Comparison of ENCODE assay signal across 8 mouse cellular contexts in the genomic region with DNA sequence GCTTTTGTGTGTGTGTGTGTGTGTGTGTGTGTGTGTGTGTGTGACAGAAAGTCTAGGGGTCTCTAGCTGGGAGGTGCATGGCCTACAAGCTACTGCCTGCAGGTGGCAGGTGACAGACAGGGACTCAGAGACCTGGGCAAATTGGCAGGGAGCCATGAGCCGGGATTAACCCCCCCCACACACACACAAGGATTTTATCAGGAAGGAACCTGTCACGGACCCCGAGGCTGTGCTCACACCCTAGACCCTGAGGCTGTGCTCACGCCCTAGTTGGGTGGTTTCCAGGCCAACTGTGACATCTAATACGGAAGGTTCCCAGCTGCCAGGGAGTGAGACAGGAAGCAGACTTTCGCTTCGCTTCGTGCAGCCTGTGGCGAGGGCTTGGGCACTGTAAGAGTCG. TPM values are rescaled to one million over a fixed set of nuclear protein-coding genes. Genes with fewer than 3 reads are reported as not detected.
DNase-seq lines count a peak whose midpoint lies in the region; ATAC-seq and TF ChIP-seq lines count a peak whose summit lies in the region.

No protein-coding gene starts in this region.

- peak overlapping the region; percentile 41 for H3K4me2 ChIP-seq in lung, embryonic 14.5 days
- H3K4me2 ChIP-seq in liver, embryonic 12.5 days, result no peak overlapping the region

- H3K9ac ChIP-seq in lung, embryonic 14.5 days, result no peak overlapping the region
- no peak overlapping the region for H3K9ac ChIP-seq in liver, embryonic 12.5 days

- no peak overlapping the region for H3K27ac ChIP-seq in lung, embryonic 14.5 days (ENCODE audit: low read depth)
- H3K27ac ChIP-seq in liver, embryonic 12.5 days, result no peak overlapping the region

- 14% methylated on average over 10 of the region's 10 CpGs for WGBS in lung, embryonic 14.5 days
- WGBS in liver, embryonic 12.5 days (ENCODE audit: insufficient replicate concordance), result 44% methylated on average over 10 of the region's 10 CpGs

- no peak; the same call in 1 of the 2 replicates for TF ChIP-seq CTCF in lung, embryonic 14.5 days (IDR thresholded peaks at IDR 0.05; ENCODE audit: low read depth)

- H3K4me3 ChIP-seq in lung, embryonic 14.5 days (ENCODE audit: low read depth, low read length), result no peak overlapping the region
- H3K4me3 ChIP-seq in liver, embryonic 12.5 days, result no peak overlapping the region

- H3K27me3 ChIP-seq in lung, embryonic 14.5 days (ENCODE audit: insufficient read depth, low read length), result no peaks in the 10 kb centered on the region
- no peaks in the 10 kb centered on the region; the same call in 1 of the 2 replicates for H3K27me3 ChIP-seq in liver, embryonic 12.5 days (replicated peaks)

- intact Hi-C loops in heart, postnatal 10 days (cut with DNase I), result no loop called here

- H3K4me1 ChIP-seq in lung, embryonic 14.5 days (ENCODE audit: insufficient read depth), result no peaks in the 10 kb centered on the region
- H3K4me1 ChIP-seq in liver, embryonic 12.5 days, result no peaks in the 10 kb centered on the region

- ATAC-seq in lung, embryonic 14.5 days (ENCODE audit: insufficient read depth), result peak; percentile 94
- no peak for ATAC-seq in liver, embryonic 12.5 days

- no peaks in the 10 kb centered on the region for H3K36me3 ChIP-seq in lung, embryonic 14.5 days (ENCODE audit: insufficient read depth)
- H3K36me3 ChIP-seq in liver, embryonic 12.5 days, result no peaks in the 10 kb centered on the region

- peak; percentile 30 to 42 for DNase-seq in heart, adult 18-20 months
- no peak for DNase-seq in heart, adult 8-10 months (ENCODE audit: low spot score)
- DNase-seq in Muller cell, postnatal 12 days (ENCODE audit: inconsistent ontology term), result peak; percentile 44
- peak; percentile 66 to 78 for DNase-seq in heart, postnatal 10 days
- peak; percentile 92 for DNase-seq in lung, embryonic 14.5 days
- peak; percentile 35 for DNase-seq in thymus, postnatal 14 days
- no peak for DNase-seq in embryo, embryonic 9.5 days (ENCODE audit: extremely low spot score)

- H3K9me3 ChIP-seq in lung, embryonic 14.5 days (ENCODE audit: low read depth, low read length), result no peaks in the 10 kb centered on the region
- no peaks in the 10 kb centered on the region for H3K9me3 ChIP-seq in liver, embryonic 12.5 days (replicated peaks)

RNA-seq across cellular contexts. Expression of gene Elfn1, which starts 49.1 kb away (rescaled TPM):
- under 1 TPM in 1 of 2 experiments, not detected in 1; 0.10 TPM for total RNA-seq in heart, adult 18-20 months (2021)
- under 1 TPM in 3 of 4 experiments, not detected in 1; 0.13 to 0.43 (median 0.41) TPM for total RNA-seq in heart, adult 8-10 months (2022)
- total RNA-seq in heart, postnatal 10 days (2021), result under 1 TPM; 0.45 to 0.60 TPM
- 0.12 and 0.46 TPM in 2 replicates for polyA plus RNA-seq in lung, embryonic 14.5 days (2014; fragmentation: Nextera tagmentation; extraction: Ambion mirVana)
- polyA plus RNA-seq in liver, embryonic 12.5 days (2016; fragmentation: Nextera tagmentation; extraction: Ambion mirVana), result 0.05 and 0.14 TPM in 2 replicates

Comparison
In these comparisons a context has a peak if more than half of its experiments do, and no peak if none do; other contexts are left out.
1. DNase-seq: peak in heart, adult 18-20 months (2 of 2), Muller cell, postnatal 12 days (single experiment), heart, postnatal 10 days (2 of 2), lung, embryonic 14.5 days (single experiment) and thymus, postnatal 14 days (single experiment); none in heart, adult 8-10 months (single experiment) and embryo, embryonic 9.5 days (single experiment).